Mouse (Mus musculus) layer of hippocampus, adult 2 months (tissue): Measurements from ENCODE around the gene Stard3. TPM values are rescaled to one million over a fixed set of nuclear protein-coding genes. Genes with fewer than 3 reads are reported as not detected.

ENCODE experiments used
- DNase-seq, 2 experiments: peaks; one replicate each; pipeline ENCODE4 v3.0.0; 2022; ENCODE audit warnings: low spot score in 2 of 2
- H3K27ac ChIP-seq: fragments of 200-600 bp; 2 replicates; pipeline ENCODE4 v1.8.1; 2022
- H3K4me3 ChIP-seq: fragments of 200-600 bp; 2 replicates; pipeline ENCODE4 v1.8.1; 2022; ENCODE audit warnings: mild to moderate bottlenecking
- CTCF ChIP-seq: fragments of 200-600 bp; conservative IDR thresholded peaks from 2 replicates; pipeline ENCODE4 v1.8.1; 2022; ENCODE audit warnings: antibody characterized with exemption, mild to moderate bottlenecking, moderate library complexity
- total RNA-seq, 2 experiments: library from RNA; stranded (reverse); gene quantifications; 2 replicates each; pipeline ENCODE4 v1.2.3; 2021

Gene Stard3
- total RNA-seq, 2 experiments from 2014 or later = 32.9 to 35.5 TPM

DNA sequence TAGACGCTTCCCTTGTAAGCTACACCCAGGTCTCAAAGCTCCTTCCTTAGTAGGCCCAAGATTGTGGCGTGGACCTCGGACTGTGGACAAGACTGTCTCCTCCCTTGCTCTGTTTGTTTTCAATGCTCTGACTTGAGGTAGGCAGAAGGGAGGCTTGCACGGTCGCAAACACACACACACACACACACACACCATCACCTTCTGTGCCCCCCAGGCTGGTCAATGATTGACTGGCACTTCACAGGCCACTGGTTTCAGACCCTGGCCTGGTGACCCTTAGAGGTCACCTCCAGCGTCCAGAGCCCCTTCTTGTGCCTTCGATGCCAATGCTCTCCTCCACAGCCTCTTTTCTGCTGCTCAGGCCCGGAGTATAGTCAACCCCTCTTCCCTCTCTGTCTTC lies 50.7 kb downstream of the Stard3 start:
- H3K4me3 ChIP-seq = no peak overlapping the region
- no peak for DNase-seq
- no peak for TF ChIP-seq CTCF
- no peak overlapping the region for H3K27ac ChIP-seq

DNA sequence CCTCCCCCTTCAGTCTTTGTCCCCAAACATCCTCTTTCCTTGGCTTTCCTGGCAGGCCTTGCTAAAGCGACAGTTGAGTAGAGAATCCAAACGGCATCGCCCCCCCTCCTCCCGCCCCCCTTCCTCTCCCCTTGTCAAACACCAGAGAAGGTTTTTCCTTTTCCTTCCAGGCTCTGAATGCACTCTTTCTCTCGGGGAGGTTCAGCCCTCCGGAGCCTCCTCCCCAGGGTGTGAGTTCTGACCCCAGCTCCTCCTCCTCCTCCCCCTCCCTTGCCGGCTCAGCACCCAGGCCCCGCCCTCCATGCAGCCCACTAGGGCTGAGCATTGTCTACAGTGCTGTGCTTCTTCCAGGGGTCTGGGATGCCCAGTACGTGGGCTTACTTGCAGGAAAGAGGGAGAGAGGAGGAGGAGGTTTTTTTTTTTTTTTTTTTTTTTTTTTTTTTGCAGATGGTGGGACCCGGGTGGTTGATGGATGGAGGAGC lies 51.2 kb downstream of the Stard3 start:
- DNase-seq = no peak

DNA sequence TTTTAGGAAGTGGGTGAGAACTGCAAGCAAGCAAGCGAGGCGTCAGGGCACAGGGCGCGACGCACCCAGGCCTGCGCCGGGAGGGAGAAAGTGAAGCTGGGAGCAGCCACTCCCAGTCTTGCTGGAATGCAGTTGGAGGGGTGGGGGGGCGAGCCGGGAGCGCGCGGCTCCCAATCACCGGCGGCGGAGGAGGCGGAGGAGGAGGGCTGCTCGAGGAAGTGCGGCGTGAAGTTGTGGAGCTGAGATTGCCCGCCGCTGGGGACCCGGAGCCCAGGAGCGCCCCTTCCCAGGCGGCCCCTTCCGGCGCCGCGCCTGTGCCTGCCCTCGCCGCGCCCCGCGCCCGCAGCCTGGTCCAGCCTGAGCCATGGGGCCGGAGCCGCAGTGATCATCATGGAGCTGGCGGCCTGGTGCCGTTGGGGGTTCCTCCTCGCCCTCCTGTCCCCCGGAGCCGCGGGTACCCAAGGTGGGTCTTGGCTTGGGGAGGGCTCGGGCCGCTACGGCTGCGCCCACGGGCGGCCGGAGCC lies 54.2 kb downstream of the Stard3 start, which contains the start of gene Erbb2:
Gene Erbb2 (plus strand): TSS at position 198 of the 524 bp plus-strand sequence.
- TF ChIP-seq CTCF = no peak
- Histone ChIP-seq H3K27ac (peak within 1 kb of the TSS; percentile 69; the same call in 1 of the 2 replicates), H3K4me3 (peak within 1 kb of the TSS; percentile 63)
- DNase-seq = no peak

More for the DNA sequence above, 51.2 kb downstream of the Stard3 start:
- TF ChIP-seq CTCF = no peak
- H3K27ac ChIP-seq = no peak overlapping the region
- no peak overlapping the region for H3K4me3 ChIP-seq

DNA sequence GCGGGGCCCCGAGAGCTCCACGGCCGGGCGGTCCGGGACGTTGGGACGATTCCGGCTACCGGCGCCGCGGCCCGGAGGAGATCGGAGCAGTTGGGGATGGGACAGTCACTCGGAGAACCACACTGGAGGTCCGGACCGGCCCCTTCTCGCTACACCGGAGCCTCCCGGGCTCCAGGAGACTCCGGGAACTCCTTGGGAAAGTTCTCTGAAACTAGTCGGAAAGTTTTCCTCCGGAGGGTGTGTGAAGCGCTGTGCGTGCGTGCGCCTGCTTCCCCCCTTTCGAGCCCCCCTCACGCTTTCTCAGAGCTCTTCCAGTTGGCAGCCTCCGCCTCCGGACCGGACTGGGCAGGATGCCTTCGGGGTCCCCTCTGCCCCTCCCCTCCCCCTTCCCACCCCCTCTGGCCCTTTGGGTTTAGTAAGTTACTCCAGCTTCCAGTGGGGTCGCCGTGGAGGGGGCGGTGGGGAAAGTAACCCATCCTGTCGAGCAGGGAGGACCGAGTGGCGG lies 54.7 kb downstream of the Stard3 start:
- Histone ChIP-seq H3K4me3 (peak overlapping the region; percentile 63), H3K27ac (peak overlapping the region; percentile 69; the same call in 1 of the 2 replicates)
- no peak for TF ChIP-seq CTCF
- no peak for DNase-seq

DNA sequence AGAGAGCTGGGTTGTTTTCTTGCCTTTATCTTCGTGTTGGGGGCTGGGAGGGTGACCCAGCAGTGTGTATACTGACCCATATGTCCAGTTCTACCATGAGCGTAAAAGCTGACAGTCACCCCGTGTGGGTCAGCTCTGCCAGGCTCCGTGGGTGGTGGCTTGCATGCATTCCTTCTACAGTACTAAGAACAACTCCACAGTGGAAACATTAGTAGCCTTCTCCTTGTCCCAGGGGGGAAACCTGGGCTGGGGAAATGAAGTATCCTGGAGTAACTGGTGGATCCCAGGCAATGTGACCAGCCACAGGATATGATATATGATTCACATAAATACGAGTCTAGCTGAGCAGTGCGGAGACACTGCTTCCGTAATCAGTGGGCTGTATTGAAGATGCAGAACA lies 55.6 kb downstream of the Stard3 start:
- DNase-seq = no peak
- TF ChIP-seq CTCF = no peak
- Histone ChIP-seq H3K27ac (no peak overlapping the region), H3K4me3 (no peak overlapping the region)

DNA sequence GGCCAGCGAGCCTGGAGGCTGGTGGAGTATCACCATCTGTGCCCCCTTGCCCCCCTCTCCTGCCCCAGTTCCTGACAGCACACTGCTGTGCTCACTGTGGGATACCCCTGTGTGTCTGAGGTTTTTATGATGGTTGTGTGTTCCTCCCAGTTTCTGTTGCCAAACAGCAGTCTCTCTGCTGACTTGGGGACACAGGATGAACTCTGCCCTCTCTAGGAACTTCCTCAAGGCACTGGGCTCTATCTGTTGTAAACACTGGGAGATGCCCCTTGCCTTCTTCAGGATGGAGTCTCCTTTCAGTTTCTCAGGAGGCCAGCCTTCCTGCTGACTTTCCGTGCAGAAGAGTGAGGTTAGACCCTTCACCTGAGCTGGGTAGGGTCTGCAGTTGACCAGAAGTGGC lies 56.0 kb downstream of the Stard3 start:
- Histone ChIP-seq H3K27ac (no peak overlapping the region), H3K4me3 (no peak overlapping the region)
- TF ChIP-seq CTCF = no peak
- no peak for DNase-seq

DNA sequence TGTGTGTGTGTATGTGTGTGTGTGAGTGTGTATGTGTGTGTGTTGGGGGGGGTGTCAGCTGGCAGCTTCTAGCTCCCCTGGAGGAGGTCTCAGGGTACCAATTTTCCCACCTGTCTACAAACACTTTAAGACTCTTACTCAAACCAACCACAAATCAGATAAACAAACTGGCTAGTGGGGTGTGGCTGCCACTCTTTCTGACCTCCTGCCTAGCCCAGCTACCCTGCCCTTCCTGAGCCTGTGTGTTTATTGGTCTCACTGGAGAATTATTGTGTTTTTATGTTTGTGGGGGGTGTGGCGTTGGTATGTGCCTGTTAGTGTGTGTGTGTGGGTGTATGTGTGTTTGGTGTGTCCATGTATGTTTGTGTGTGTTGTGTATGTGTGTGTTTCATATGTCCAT lies 58.9 kb downstream of the Stard3 start:
- no peak for TF ChIP-seq CTCF
- H3K27ac ChIP-seq = no peak overlapping the region
- no peak for DNase-seq
- H3K4me3 ChIP-seq = no peak overlapping the region

DNA sequence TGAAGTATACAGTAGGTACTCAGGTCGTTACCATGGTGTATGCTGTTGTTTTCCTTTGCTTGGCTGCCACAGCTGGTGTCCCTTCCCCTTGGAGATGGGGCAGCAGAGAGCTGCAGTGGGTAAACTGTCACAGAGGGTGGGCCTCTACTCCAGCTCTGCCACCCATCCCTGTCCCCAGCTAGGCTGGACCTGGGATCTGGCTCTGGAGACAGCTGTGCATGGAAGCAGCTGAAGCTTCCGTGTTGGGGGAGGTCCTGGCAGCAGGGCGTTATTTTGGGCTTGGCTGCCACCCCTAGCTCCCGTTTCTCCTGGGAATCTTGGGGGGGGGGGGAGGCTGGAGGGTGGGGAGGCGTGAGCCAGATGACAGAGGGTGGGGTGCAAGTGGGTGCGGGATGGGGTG lies 60.1 kb downstream of the Stard3 start:
- DNase-seq = no peak
- no peak for TF ChIP-seq CTCF
- H3K27ac ChIP-seq = no peak overlapping the region
- no peak overlapping the region for H3K4me3 ChIP-seq

DNA sequence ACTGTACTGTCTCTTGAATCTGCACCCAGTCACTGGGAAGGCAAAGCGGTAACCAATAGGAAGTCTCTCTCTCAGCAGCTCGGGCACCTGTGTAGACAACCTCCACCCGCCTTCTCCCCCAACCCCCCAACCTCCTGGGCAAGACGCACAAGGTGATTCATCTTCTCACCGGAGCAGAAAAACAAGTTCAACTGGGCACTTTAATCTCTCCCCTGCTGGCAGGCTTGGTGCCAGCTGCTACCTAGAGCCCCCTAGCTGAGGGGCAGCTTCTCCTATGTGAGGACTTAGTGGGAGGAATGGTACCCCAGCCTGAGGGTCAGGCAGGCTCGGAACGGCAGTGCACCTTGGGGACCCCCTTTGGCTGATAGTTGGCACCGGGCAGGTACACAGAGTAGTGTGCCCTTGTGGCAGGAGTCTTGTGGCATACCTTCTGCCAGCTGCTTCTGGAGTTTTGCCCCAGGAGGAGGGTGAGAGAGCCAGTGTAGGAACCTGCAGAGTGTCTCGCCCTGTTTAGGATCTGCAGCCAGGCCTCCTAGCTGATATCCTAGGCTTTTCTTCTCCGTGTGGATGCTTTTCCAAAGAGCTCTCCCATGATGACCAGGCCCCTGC lies 60.9 kb downstream of the Stard3 start:
- H3K4me3 ChIP-seq = no peak overlapping the region
- no peak overlapping the region for H3K27ac ChIP-seq
- TF ChIP-seq CTCF = no peak
- no peak for DNase-seq

DNA sequence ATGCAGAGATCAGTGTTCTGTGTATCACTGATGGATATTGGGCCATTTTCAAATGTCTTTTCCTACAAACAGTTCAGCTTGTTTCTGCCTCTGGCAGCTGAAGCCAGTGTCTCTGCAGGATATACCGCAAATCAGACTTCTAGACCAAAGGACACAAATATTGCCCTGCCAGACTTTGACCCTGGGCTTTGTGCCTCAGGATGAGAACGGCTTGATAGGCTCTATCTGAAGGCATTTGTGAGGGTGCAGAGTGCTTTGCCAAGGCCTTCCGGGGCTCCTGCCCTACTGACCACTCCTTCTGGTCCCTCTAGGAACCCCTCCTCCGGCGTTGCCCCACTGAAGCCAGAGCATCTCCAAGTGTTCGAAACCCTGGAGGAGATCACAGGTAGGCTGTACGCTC lies 68.4 kb downstream of the Stard3 start:
- TF ChIP-seq CTCF = no peak

DNA sequence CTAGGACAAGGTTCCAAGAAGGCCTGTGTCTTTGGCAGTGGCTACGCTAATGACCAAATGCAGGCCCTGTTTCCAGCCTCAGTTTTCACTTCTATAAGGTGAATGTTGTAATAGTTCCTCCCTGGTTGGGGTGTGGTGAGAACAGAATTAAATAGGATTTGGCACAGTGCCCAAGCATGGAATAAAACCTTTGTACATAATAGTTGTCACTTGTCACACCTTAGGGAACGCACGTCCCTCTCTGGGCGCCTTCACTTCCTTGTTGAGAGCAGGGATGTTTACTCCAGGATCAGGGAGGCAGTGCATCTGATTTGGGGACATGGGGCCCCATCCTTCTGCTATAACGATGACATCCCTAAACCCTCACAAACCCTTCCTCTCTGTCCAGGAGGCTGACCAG lies 70.3 kb downstream of the Stard3 start:
- DNase-seq = no peak
- Histone ChIP-seq H3K27ac (no peak overlapping the region), H3K4me3 (no peak overlapping the region)
- TF ChIP-seq CTCF = no peak

More for the DNA sequence above, 68.4 kb downstream of the Stard3 start:
- DNase-seq = no peak
- Histone ChIP-seq H3K4me3 (no peak overlapping the region), H3K27ac (no peak overlapping the region)

Other genes with a start within 250 kb of the Stard3 start
- 10 to 100 TPM; 33.7 to 34.2 TPM for gene Fbxl20, start 208.0 kb upstream of the Stard3 start, total RNA-seq
- gene Med1, start 165.1 kb upstream of the Stard3 start, total RNA-seq = 10 to 100 TPM; 53.4 to 54.5 TPM
- 10 to 100 TPM; 40.9 to 47.0 TPM for gene Cdk12, start 155.3 kb upstream of the Stard3 start, total RNA-seq
- gene Neurod2, start 28.7 kb upstream of the Stard3 start, total RNA-seq = 100 to 1,000 TPM; 163 to 165 TPM
- gene Ppp1r1b, start 10.0 kb upstream of the Stard3 start, total RNA-seq = 10 to 100 TPM; 55.9 to 56.2 TPM
- gene Tcap, start 25.4 kb downstream of the Stard3 start, total RNA-seq = 1 to 10 TPM in 1 of 2 experiments, under 1 TPM in 1; 0.92 to 1.0 TPM
- gene Pnmt, start 28.1 kb downstream of the Stard3 start, total RNA-seq = not detected
- 10 to 100 TPM in 1 of 2 experiments, 1 to 10 TPM in 1; 9.1 to 10.3 TPM for gene Pgap3, start 42.1 kb downstream of the Stard3 start, total RNA-seq
- 1 to 10 TPM; 1.9 to 2.8 TPM for gene Erbb2, start 54.1 kb downstream of the Stard3 start, total RNA-seq
- gene Mien1, start 80.6 kb downstream of the Stard3 start, total RNA-seq = 10 to 100 TPM; 84.3 to 89.3 TPM
- 1 to 10 TPM; 1.5 to 1.6 TPM for gene Grb7, start 88.0 kb downstream of the Stard3 start, total RNA-seq
- under 1 TPM in 1 of 2 experiments, not detected in 1; 0.20 TPM for gene Ikzf3, start 187.7 kb downstream of the Stard3 start, total RNA-seq
- not detected for gene Zpbp2, start 192.7 kb downstream of the Stard3 start, total RNA-seq
- 10 to 100 TPM; 51.1 to 55.8 TPM for gene Ormdl3, start 229.0 kb downstream of the Stard3 start, total RNA-seq
- not detected for gene Lrrc3c, start 239.9 kb downstream of the Stard3 start, total RNA-seq